Mouse (Mus musculus) kidney, embryonic 16.5 days (tissue): ENCODE data around the gene Fars2. TPM values are rescaled to one million over a fixed set of nuclear protein-coding genes. Genes with fewer than 3 reads are reported as not detected.

Source experiments
- ATAC-seq: fragments of 200-750 bp; cut with Nextera tagmentation; 2 replicates; pipeline ENCODE4 v1.8.0; 2017; ENCODE audit warnings: moderate TSS enrichment; ENCODE audit not compliant: low FRiP score, low TSS enrichment
- H3K27ac ChIP-seq: fragments of 300-500 bp; sonication (generic); 2 replicates; pipeline ENCODE4 v1.5.1; 2014; ENCODE audit warnings: low read length
- H3K27me3 ChIP-seq: fragments of 300-500 bp; sonication (generic); 2 replicates; pipeline ENCODE4 v1.6.1; 2014; ENCODE audit warnings: low read length, control low read depth, mixed read lengths; ENCODE audit not compliant: insufficient read depth
- H3K36me3 ChIP-seq: fragments of 300-500 bp; sonication (generic); 2 replicates; pipeline ENCODE4 v1.6.1; 2014; ENCODE audit warnings: low read length, control low read depth, mixed read lengths; ENCODE audit not compliant: insufficient read depth
- H3K4me1 ChIP-seq: fragments of 300-500 bp; sonication (generic); 2 replicates; pipeline ENCODE4 v1.6.1; 2014; ENCODE audit warnings: low read length, control low read depth, mixed read lengths; ENCODE audit not compliant: insufficient read depth
- H3K4me2 ChIP-seq: fragments of 300-500 bp; sonication (generic); replicated peaks from 2 replicates; pipeline ENCODE4 v1.6.1; 2014; ENCODE audit warnings: low read depth, low read length
- H3K4me3 ChIP-seq: fragments of 300-500 bp; sonication (generic); 2 replicates; pipeline ENCODE4 v1.5.1; 2014; ENCODE audit warnings: mild to moderate bottlenecking, low read length
- H3K9ac ChIP-seq: fragments of 300-500 bp; sonication (generic); replicated peaks from 2 replicates; pipeline ENCODE4 v1.6.1; 2014; ENCODE audit warnings: low read length
- H3K9me3 ChIP-seq: fragments of 300-500 bp; sonication (generic); 2 replicates; pipeline ENCODE4 v1.6.1; 2016; ENCODE audit warnings: low read length, control low read depth
- WGBS: fragments of 180-500 bp; shearing (Covaris S2); extraction: QIAGEN DNeasy Blood & Tissue Kit; methylation state at CpG from one replicate; pipeline ENCODE4 v1.1.7; 2014; 5-methylcytosine and 5-hydroxymethylcytosine counted together
- polyA plus RNA-seq: library from polyadenylated mRNA; unstranded; fragments of >200 nt; fragmentation: Nextera tagmentation; extraction: Ambion mirVana; gene quantifications from 2 replicates; pipeline ENCODE4 v1.2.1, GENCODE M21; 2015

The Fars2 gene
- polyA plus RNA-seq, 1 experiment from 2014 or later = 48.6 TPM

- H3K4me3 ChIP-seq = no peak overlapping the region
- 2% methylated on average over 8 of the region's 8 CpGs for WGBS
- H3K9ac ChIP-seq = no peak overlapping the region
- H3K27me3 ChIP-seq = peaks cover 94% of the 10 kb centered on the region
- H3K4me1 ChIP-seq = peaks cover 15% of the 10 kb centered on the region
- no peak overlapping the region for H3K4me2 ChIP-seq
- H3K9me3 ChIP-seq = no peaks in the 10 kb centered on the region; the same call in 1 of the 2 replicates
- H3K27ac ChIP-seq = no peak overlapping the region
- no peak for ATAC-seq
- no peaks in the 10 kb centered on the region for H3K36me3 ChIP-seq
Measured at GRCm38 (mm10) chr13:36725881-36726280, 608.7 kb downstream of the Fars2 start.

GRCm38 (mm10) chr13:36726551-36726950 lies 609.3 kb downstream of the Fars2 start:
- Histone ChIP-seq H3K4me1 (peaks cover 20% of the 10 kb centered on the region), H3K27me3 (peaks cover 95% of the 10 kb centered on the region), H3K4me3 (peak overlapping the region; percentile 31), H3K27ac (no peak overlapping the region), H3K36me3 (no peaks in the 10 kb centered on the region), H3K9ac (no peak overlapping the region), H3K4me2 (peak overlapping the region; percentile 47), H3K9me3 (no peaks in the 10 kb centered on the region; the same call in 1 of the 2 replicates)
- no peak for ATAC-seq
- WGBS = under 1% methylated on average over 24 of the region's 24 CpGs

GRCm38 (mm10) chr13:36726951-36727778 lies 610.0 kb downstream of the Fars2 start:
- H3K27me3 ChIP-seq = peaks cover 95% of the 10 kb centered on the region
- no peaks in the 10 kb centered on the region for H3K36me3 ChIP-seq
- H3K4me2 ChIP-seq = peak overlapping the region; percentile 47
- ATAC-seq = 0 out of 2 replicates have a peak, but pooled peaks have one; percentile 2
- H3K4me3 ChIP-seq = peak overlapping the region; percentile 31
- under 1% methylated on average over 34 of the region's 34 CpGs for WGBS
- H3K9ac ChIP-seq = no peak overlapping the region
- H3K9me3 ChIP-seq = no peaks in the 10 kb centered on the region; the same call in 1 of the 2 replicates
- no peak overlapping the region for H3K27ac ChIP-seq
- H3K4me1 ChIP-seq = peaks cover 24% of the 10 kb centered on the region

- Histone ChIP-seq H3K9me3 (no peaks in the 10 kb centered on the region; the same call in 1 of the 2 replicates), H3K27ac (no peak overlapping the region), H3K9ac (no peak overlapping the region), H3K36me3 (no peaks in the 10 kb centered on the region), H3K4me3 (peak overlapping the region; percentile 31; the same call in 1 of the 2 replicates), H3K27me3 (peaks cover 95% of the 10 kb centered on the region), H3K4me2 (0 out of 2 replicates have a peak overlapping the region, but pooled peaks have one; percentile 47), H3K4me1 (peaks cover 25% of the 10 kb centered on the region)
- ATAC-seq = no peak
- WGBS = 1% methylated on average over 20 of the region's 23 CpGs
Measured at GRCm38 (mm10) chr13:36727779-36728470, 610.7 kb downstream of the Fars2 start.

- Histone ChIP-seq H3K27ac (no peak overlapping the region), H3K4me1 (peaks cover 25% of the 10 kb centered on the region), H3K9ac (no peak overlapping the region), H3K9me3 (no peaks in the 10 kb centered on the region; the same call in 1 of the 2 replicates), H3K4me2 (no peak overlapping the region), H3K27me3 (peaks cover 95% of the 10 kb centered on the region), H3K36me3 (no peaks in the 10 kb centered on the region), H3K4me3 (no peak overlapping the region)
- no peak for ATAC-seq
- 8% methylated on average over 5 of the region's 5 CpGs for WGBS
Measured at GRCm38 (mm10) chr13:36728509-36728908, 611.3 kb downstream of the Fars2 start.

- Histone ChIP-seq H3K36me3 (no peaks in the 10 kb centered on the region), H3K4me1 (peaks cover 23% of the 10 kb centered on the region), H3K9me3 (no peaks in the 10 kb centered on the region; the same call in 1 of the 2 replicates), H3K27me3 (peaks cover 95% of the 10 kb centered on the region), H3K4me3 (no peak overlapping the region), H3K9ac (no peak overlapping the region), H3K4me2 (no peak overlapping the region), H3K27ac (no peak overlapping the region)
- no peak for ATAC-seq
- WGBS = 10% methylated on average over 13 of the region's 13 CpGs
Measured at GRCm38 (mm10) chr13:36729731-36730340, 612.6 kb downstream of the Fars2 start.

GRCm38 (mm10) chr13:36730341-36730761 lies 613.1 kb downstream of the Fars2 start:
- Histone ChIP-seq H3K9ac (no peak overlapping the region), H3K27ac (no peak overlapping the region), H3K27me3 (peaks cover 95% of the 10 kb centered on the region), H3K4me2 (no peak overlapping the region), H3K4me3 (no peak overlapping the region), H3K4me1 (peaks cover 28% of the 10 kb centered on the region), H3K9me3 (no peaks in the 10 kb centered on the region; the same call in 1 of the 2 replicates), H3K36me3 (no peaks in the 10 kb centered on the region)
- WGBS = 10% methylated on average over 14 of the region's 14 CpGs
- ATAC-seq = no peak

GRCm38 (mm10) chr13:36731016-36731930 lies 614.1 kb downstream of the Fars2 start:
- H3K9ac ChIP-seq = no peak overlapping the region
- 1% methylated on average over 34 of the region's 34 CpGs for WGBS

More at GRCm38 (mm10) chr13:36731016-36731930, 614.1 kb downstream of the Fars2 start:
- Histone ChIP-seq H3K9me3 (no peaks in the 10 kb centered on the region; the same call in 1 of the 2 replicates), H3K27me3 (peaks cover 91% of the 10 kb centered on the region), H3K27ac (no peak overlapping the region), H3K4me3 (peak overlapping the region; percentile 41), H3K4me2 (peak overlapping the region; percentile 51), H3K4me1 (peaks cover 29% of the 10 kb centered on the region), H3K36me3 (no peaks in the 10 kb centered on the region)
- ATAC-seq = no peak
